Mouse (Mus musculus): Measurements from ENCODE around the gene Slc4a1.
"Not testable (repeated sequence)": the region's sequence is repeated elsewhere in the genome, so short reads cannot be mapped to it uniquely, and the experiment has no call there.

Slc4a1 gene

GRCm38 (mm10) chr11:102366103-102366502, at the start of gene Slc4a1:
Gene Slc4a1 (minus strand): TSS chr11:102366203.
- DNase-seq (ENCODE audit: low spot score) = not testable (repeated sequence)

GRCm38 (mm10) chr11:102415034-102415802, 49.2 kb upstream of the Slc4a1 start:
- DNase-seq (ENCODE audit: low spot score) = no peak

GRCm38 (mm10) chr11:102413059-102413458, 47.1 kb upstream of the Slc4a1 start:
- no peak for DNase-seq (ENCODE audit: low spot score)

- DNase-seq (ENCODE audit: low spot score) = peak; percentile 92
These were observed 45.7 kb upstream of the Slc4a1 start for GRCm38 (mm10) chr11:102411704-102412103.

- DNase-seq (ENCODE audit: low spot score) = no peak
These were observed 45.1 kb upstream of the Slc4a1 start for GRCm38 (mm10) chr11:102411061-102411460.

- not testable (repeated sequence) for DNase-seq (ENCODE audit: low spot score)
These were observed 44.3 kb upstream of the Slc4a1 start for GRCm38 (mm10) chr11:102410345-102410744.

GRCm38 (mm10) chr11:102409795-102410330, 43.9 kb upstream of the Slc4a1 start:
- no peak for DNase-seq (ENCODE audit: low spot score)

GRCm38 (mm10) chr11:102408888-102409794, 43.1 kb upstream of the Slc4a1 start:
- DNase-seq (ENCODE audit: low spot score) = no peak

GRCm38 (mm10) chr11:102408344-102408876, 42.4 kb upstream of the Slc4a1 start:
- peak; percentile 99 for DNase-seq (ENCODE audit: low spot score)

- DNase-seq (ENCODE audit: low spot score) = peak; percentile 64
These were observed 41.8 kb upstream of the Slc4a1 start, which contains the start of gene Slc25a39 for GRCm38 (mm10) chr11:102407834-102408215. Gene Slc25a39 (minus strand): TSS chr11:102407946.

GRCm38 (mm10) chr11:102406900-102407833, 41.2 kb upstream of the Slc4a1 start:
- peak; percentile 85 for DNase-seq (ENCODE audit: low spot score)

- no peak for DNase-seq (ENCODE audit: low spot score)
These were observed 40.4 kb upstream of the Slc4a1 start for GRCm38 (mm10) chr11:102406401-102406800.

- no peak for DNase-seq (ENCODE audit: low spot score)
These were observed 39.7 kb upstream of the Slc4a1 start for GRCm38 (mm10) chr11:102405544-102406285.

- DNase-seq (ENCODE audit: low spot score) = no peak
These were observed 38.4 kb upstream of the Slc4a1 start for GRCm38 (mm10) chr11:102404161-102405010.

GRCm38 (mm10) chr11:102403657-102404056, 37.7 kb upstream of the Slc4a1 start:
- DNase-seq (ENCODE audit: low spot score) = no peak

GRCm38 (mm10) chr11:102401898-102402500, 36.0 kb upstream of the Slc4a1 start:
- no peak for DNase-seq (ENCODE audit: low spot score)

- DNase-seq (ENCODE audit: low spot score) = no peak
These were observed 34.6 kb upstream of the Slc4a1 start for GRCm38 (mm10) chr11:102400513-102401084.

GRCm38 (mm10) chr11:102399610-102400072, 33.6 kb upstream of the Slc4a1 start:
- no peak for DNase-seq (ENCODE audit: low spot score)

- no peak for DNase-seq (ENCODE audit: low spot score)
These were observed 33.1 kb upstream of the Slc4a1 start for GRCm38 (mm10) chr11:102399107-102399506.

Data from c-Kit-positive CD71-positive TER-119-positive erythroid progenitor cells, embryonic 14.5 days (primary cell).